Mouse (Mus musculus) forebrain, postnatal 0 days (tissue): ENCODE results near the gene Ndufv2. TPM values are rescaled to one million over a fixed set of nuclear protein-coding genes. Genes with fewer than 3 reads are reported as not detected.
A peak's percentile ranks its signal among the peaks of the same experiment; 100 is the strongest.

Source experiments
- ATAC-seq: fragments of 200-750 bp; cut with Nextera tagmentation; 2 replicates; pipeline ENCODE4 v1.8.0; 2017; ENCODE audit warnings: mild to moderate bottlenecking, moderate library complexity
- DNase-seq: peaks from one replicate; pipeline ENCODE4 v3.0.0-alpha.2; 2015
- H3K27ac ChIP-seq: fragments of 300-500 bp; sonication (generic); 2 replicates; pipeline ENCODE4 v1.5.1; 2014; ENCODE audit warnings: low read depth, mild to moderate bottlenecking, antibody characterized with exemption, low read length, moderate library complexity, mixed read lengths
- H3K27me3 ChIP-seq: fragments of 300-500 bp; sonication (generic); 2 replicates; pipeline ENCODE4 v1.6.1; 2014; ENCODE audit warnings: mild to moderate bottlenecking, low read length, mixed read lengths; ENCODE audit not compliant: insufficient read depth
- H3K36me3 ChIP-seq: fragments of 300-500 bp; sonication (generic); 2 replicates; pipeline ENCODE4 v1.6.1; 2014; ENCODE audit warnings: mild to moderate bottlenecking, moderate library complexity; ENCODE audit not compliant: insufficient read depth
- H3K4me1 ChIP-seq: fragments of 300-500 bp; sonication (generic); 2 replicates; pipeline ENCODE4 v1.6.1; 2014; ENCODE audit warnings: antibody characterized with exemption; ENCODE audit not compliant: insufficient read depth
- H3K4me2 ChIP-seq: fragments of 300-500 bp; sonication (generic); 2 replicates; pipeline ENCODE4 v1.6.1; 2014; ENCODE audit warnings: low read depth, mild to moderate bottlenecking, moderate library complexity
- H3K4me3 ChIP-seq: fragments of 300-500 bp; sonication (generic); 2 replicates; pipeline ENCODE4 v1.5.1; 2014; ENCODE audit warnings: low read depth, low read length, mixed read lengths
- H3K9ac ChIP-seq: fragments of 300-500 bp; sonication (generic); 2 replicates; pipeline ENCODE4 v1.6.1; 2014; ENCODE audit warnings: mild to moderate bottlenecking
- H3K9me3 ChIP-seq: fragments of 300-500 bp; sonication (generic); 2 replicates; pipeline ENCODE4 v1.6.1; 2016; ENCODE audit warnings: low read length
- CTCF ChIP-seq: sonication (generic); IDR thresholded peaks from 2 replicates; pipeline ENCODE4 v1.5.1; 2016; ENCODE audit warnings: antibody characterized with exemption, control low read depth, low read depth
- WGBS: fragments of 180-500 bp; shearing (Covaris S2); extraction: QIAGEN DNeasy Blood & Tissue Kit; methylation state at CpG from one replicate; pipeline ENCODE4 v1.1.7; 2014; 5-methylcytosine and 5-hydroxymethylcytosine counted together
- polyA plus RNA-seq: library from polyadenylated mRNA; unstranded; fragments of >200 nt; fragmentation: Nextera tagmentation; extraction: Ambion mirVana; gene quantifications from 2 replicates; pipeline ENCODE4 v1.2.1, GENCODE M21; 2015
- total RNA-seq: library from RNA; depleted of rRNA; stranded (reverse); fragments of >200 nt; gene quantifications from 2 replicates; pipeline ENCODE4 v1.2.3, GENCODE M21; 2014; rRNA removed

Ndufv2 gene
- total RNA-seq = 143 and 190 TPM in 2 replicates
- 432 and 524 TPM in 2 replicates for polyA plus RNA-seq

GRCm38 (mm10) chr17:66101380-66102330 is at the start of gene Ndufv2:
Gene Ndufv2, minus strand, starts transcription at chr17:66101559.
- peak within 1 kb of the TSS; percentile 79 for H3K4me3 ChIP-seq
- peak; percentile 98 for ATAC-seq
- DNase-seq = peak; percentile 99
- peaks cover 4% of the 10 kb centered on the region; the same call in 1 of the 2 replicates for H3K4me1 ChIP-seq
- no peaks in the 10 kb centered on the region for H3K27me3 ChIP-seq
- peak within 1 kb of the TSS; percentile 92 for H3K27ac ChIP-seq
- 4% methylated on average over 67 of the region's 67 CpGs for WGBS
- peak within 1 kb of the TSS; percentile 91 for H3K4me2 ChIP-seq
- peak; percentile 91 for TF ChIP-seq CTCF
- H3K9ac ChIP-seq = peak within 1 kb of the TSS; percentile 97
- H3K36me3 ChIP-seq = no peaks in the 10 kb centered on the region
- no peaks in the 10 kb centered on the region for H3K9me3 ChIP-seq

DNA sequence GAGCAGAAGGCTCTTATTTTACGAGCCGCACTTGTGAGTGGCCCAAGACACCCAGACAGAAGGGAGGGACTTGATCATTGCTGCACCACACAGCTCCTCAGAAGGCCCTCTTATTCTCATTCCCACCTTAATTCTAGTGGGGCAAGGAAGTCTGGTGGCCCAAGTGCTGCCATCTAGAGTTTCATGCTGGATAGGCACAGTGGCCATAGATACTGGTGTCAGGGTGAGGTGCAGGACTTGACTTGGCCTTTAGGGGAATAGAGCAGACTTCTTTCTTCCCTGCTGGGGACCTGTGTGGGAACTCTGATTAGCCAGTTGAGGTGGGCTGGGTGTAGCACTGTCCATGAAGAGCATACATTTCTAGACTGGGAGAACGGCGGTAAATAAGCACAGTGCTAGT is 29.9 kb upstream of the Ndufv2 start:
- no peak for ATAC-seq
- Histone ChIP-seq H3K27me3 (no peaks in the 10 kb centered on the region), H3K4me2 (no peak overlapping the region), H3K4me1 (no peaks in the 10 kb centered on the region), H3K9ac (no peak overlapping the region), H3K4me3 (no peak overlapping the region), H3K9me3 (no peaks in the 10 kb centered on the region), H3K27ac (no peak overlapping the region), H3K36me3 (peaks cover 18% of the 10 kb centered on the region)
- 0 out of 2 replicates have a peak, but pooled peaks have one; percentile 25 for TF ChIP-seq CTCF
- DNase-seq = no peak
- WGBS = over 99% methylated on average over 4 of the region's 4 CpGs

DNA sequence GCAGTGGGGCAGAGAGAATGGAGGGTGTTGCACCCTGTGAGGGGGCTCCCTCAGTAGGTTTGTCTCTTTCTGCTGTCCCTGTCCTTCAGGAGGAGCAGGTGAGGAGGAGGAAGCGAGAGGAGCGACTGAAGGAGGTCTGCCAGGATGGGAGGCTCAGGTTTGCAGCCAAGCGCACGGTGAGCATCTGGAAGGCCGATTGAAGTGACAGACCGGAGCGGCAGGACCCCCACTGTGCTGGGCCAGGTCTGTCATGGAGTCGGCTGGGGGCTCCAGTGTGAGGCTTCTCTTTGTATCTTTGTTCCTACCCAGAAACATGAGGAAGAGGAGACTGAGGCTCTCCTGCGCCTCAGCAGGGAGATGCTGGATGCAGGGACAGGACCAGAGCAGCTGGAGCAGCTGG is 29.0 kb upstream of the Ndufv2 start:
- Histone ChIP-seq H3K9ac (no peak overlapping the region), H3K36me3 (peaks cover 18% of the 10 kb centered on the region), H3K4me3 (no peak overlapping the region), H3K4me1 (no peaks in the 10 kb centered on the region), H3K4me2 (no peak overlapping the region), H3K27ac (no peak overlapping the region), H3K9me3 (no peaks in the 10 kb centered on the region), H3K27me3 (no peaks in the 10 kb centered on the region)
- WGBS = 86% methylated on average over 9 of the region's 9 CpGs
- DNase-seq = no peak
- TF ChIP-seq CTCF = no peak
- no peak for ATAC-seq

DNA sequence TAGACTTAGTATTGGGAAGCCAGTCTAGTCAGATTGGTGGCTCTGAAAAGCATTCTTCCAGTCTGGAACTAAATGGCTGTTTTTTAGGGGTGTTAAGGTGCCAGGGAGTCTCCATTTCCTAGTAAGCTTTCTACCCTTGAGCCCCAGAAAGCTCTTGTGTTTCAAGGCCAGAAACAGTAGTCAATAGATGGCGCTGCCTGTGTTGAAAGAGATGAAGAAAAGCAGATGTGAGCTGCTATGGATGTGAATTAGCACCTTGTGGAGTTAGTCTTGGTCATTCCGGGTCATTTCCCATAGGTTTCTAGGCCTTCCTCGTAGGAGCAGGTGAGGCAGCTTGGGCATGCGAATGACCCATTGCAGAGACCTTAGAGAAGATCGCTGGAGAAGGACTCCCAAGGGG is 23.9 kb upstream of the Ndufv2 start:
- H3K27me3 ChIP-seq = no peaks in the 10 kb centered on the region
- no peaks in the 10 kb centered on the region for H3K9me3 ChIP-seq
- no peak overlapping the region for H3K4me3 ChIP-seq
- TF ChIP-seq CTCF = peak; percentile 30; the same call in 1 of the 2 replicates
- no peak overlapping the region for H3K4me2 ChIP-seq
- H3K27ac ChIP-seq = no peak overlapping the region
- H3K4me1 ChIP-seq = no peaks in the 10 kb centered on the region
- 78% methylated on average over 5 of the region's 5 CpGs for WGBS
- H3K36me3 ChIP-seq = peaks cover 2% of the 10 kb centered on the region; the same call in 1 of the 2 replicates
- H3K9ac ChIP-seq = no peak overlapping the region
- DNase-seq (no peak), ATAC-seq (no peak)

- 2% methylated on average over 20 of the region's 20 CpGs for WGBS
- peak overlapping the region; percentile 51 for H3K9ac ChIP-seq
- H3K36me3 ChIP-seq = peaks cover 10% of the 10 kb centered on the region
- no peaks in the 10 kb centered on the region for H3K4me1 ChIP-seq
- H3K4me3 ChIP-seq = peak overlapping the region; percentile 81
- H3K27me3 ChIP-seq = no peaks in the 10 kb centered on the region
- H3K27ac ChIP-seq = no peak overlapping the region
- DNase-seq (no peak), ATAC-seq (no peak)
- H3K4me2 ChIP-seq = peak overlapping the region; percentile 62
- no peak for TF ChIP-seq CTCF
- no peaks in the 10 kb centered on the region for H3K9me3 ChIP-seq
Observed at GRCm38 (mm10) chr17:66123816-66124610, 22.7 kb upstream of the Ndufv2 start.

DNA sequence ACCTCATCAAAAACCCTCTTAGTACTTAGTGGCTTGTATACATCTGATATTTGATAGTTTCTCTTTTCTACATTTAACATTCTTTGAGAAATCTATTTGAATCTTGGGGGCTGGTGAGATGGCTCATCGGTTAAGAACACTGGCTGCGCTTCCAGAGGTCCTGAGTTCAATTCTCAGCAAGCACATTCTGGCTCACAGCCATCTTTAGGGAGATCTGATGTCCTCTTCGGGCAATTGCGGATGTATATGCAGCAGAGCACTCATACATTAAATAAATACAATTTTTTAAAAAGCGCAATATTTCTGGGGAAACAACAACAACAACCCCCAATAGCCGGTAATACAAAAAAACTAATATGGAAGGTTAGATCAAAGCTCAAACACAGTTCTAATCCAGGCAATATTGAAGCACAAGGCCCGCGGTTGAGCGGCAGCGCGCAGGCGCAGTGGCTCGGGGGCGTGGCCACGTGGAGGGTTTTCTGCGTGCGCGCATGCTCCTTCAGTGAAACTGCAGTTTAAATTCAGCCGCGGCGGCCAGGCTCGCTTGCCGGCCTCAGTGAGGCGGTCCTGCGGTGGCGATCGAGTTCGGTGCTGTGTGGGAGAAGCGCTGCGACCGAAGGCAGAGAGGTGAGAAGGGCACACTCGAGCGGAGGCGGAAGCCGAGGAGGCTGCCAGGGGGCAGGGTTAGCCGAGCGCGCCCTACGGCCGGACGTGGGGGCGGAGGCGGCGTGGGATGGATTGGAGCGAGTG is 21.9 kb upstream of the Ndufv2 start, which contains the start of gene Ddx11:
Ddx11 (plus strand) TSS at position 455 of the 750 bp plus-strand sequence.
- DNase-seq (peak; percentile 95), ATAC-seq (peak; percentile 90)
- Histone ChIP-seq H3K36me3 (peaks cover 18% of the 10 kb centered on the region), H3K4me2 (peak within 1 kb of the TSS; percentile 62), H3K4me3 (peak within 1 kb of the TSS; percentile 81), H3K9ac (peak within 1 kb of the TSS; percentile 51), H3K9me3 (no peaks in the 10 kb centered on the region), H3K4me1 (no peaks in the 10 kb centered on the region), H3K27ac (no peak within 1 kb of the TSS), H3K27me3 (no peaks in the 10 kb centered on the region)
- no peak; the same call in 1 of the 2 replicates for TF ChIP-seq CTCF
- 5% methylated on average over 45 of the region's 45 CpGs for WGBS
